Mouse (Mus musculus) gastrocnemius, adult 2 months (tissue): ENCODE results near the gene Zdhhc9. TPM values are rescaled to one million over a fixed set of nuclear protein-coding genes. Genes with fewer than 3 reads are reported as not detected.
A peak's percentile ranks its signal among the peaks of the same experiment; 100 is the strongest.

Source experiments
- DNase-seq: peaks from one replicate; pipeline ENCODE4 v3.0.0; 2022
- H3K27ac ChIP-seq: fragments of 200-600 bp; 2 replicates; pipeline ENCODE4 v1.8.1; 2022; ENCODE audit warnings: mild to moderate bottlenecking
- H3K4me3 ChIP-seq: fragments of 200-600 bp; 2 replicates; pipeline ENCODE4 v1.8.1; 2022; ENCODE audit warnings: mild to moderate bottlenecking, moderate library complexity
- CTCF ChIP-seq: fragments of 200-600 bp; IDR thresholded peaks from 2 replicates; pipeline ENCODE4 v1.8.1; 2022; ENCODE audit warnings: antibody characterized with exemption, mild to moderate bottlenecking, moderate library complexity
- intact Hi-C: fragments of 180-260 bp; cut with DNase I; formaldehyde crosslinking; loops from one replicate; pipeline ENCODE4 v1.15.1; 2025
- total RNA-seq, 2 experiments: library from RNA; stranded (reverse); gene quantifications; 2 replicates each; pipeline ENCODE4 v1.2.3; 2021

The Zdhhc9 gene
- total RNA-seq, 2 experiments from 2014 or later: 7.6 to 9.0 TPM

DNA sequence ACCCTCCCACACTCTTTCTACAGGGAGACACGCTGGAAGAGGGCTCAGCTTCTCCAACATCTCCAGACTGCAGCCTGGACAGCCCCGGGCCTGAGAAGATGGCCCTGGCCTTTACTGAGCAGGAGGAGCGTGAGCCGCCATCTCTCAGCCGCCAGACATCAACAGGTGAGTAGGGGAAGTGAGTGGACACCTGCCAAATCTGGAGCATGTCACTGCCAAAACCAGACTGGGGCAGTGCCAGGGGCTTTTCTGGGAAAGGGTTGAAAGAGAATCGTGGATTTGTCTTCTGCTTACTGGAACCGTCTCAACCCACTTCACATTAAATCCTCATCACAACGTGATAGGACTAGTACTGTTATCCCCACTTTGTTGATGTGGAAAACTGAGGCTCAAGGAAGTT lies 51.3 kb downstream of the Zdhhc9 start:
- no peak for DNase-seq
- no peak overlapping the region for H3K27ac ChIP-seq
- TF ChIP-seq CTCF: no peak
- no peak overlapping the region for H3K4me3 ChIP-seq
- intact Hi-C loops: no loop called here

DNA sequence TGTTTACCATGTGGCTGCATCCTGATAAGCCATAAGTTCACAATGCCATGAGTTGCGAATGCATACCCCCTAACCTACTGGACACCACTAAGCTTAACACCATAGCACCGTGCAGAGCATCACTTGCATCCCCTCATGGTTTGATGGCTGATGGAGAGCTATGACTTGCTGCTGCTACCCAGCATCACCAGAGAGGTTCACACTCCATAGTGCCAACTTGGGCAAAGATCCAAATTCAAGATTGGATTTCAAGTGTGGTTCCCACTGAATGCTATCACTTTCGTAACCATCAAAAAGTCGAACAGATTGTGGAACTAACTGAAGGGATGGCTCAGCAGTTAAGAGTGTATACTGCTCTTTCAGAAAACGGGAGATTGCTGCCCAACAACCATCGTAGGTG lies 53.2 kb downstream of the Zdhhc9 start:
- Histone ChIP-seq H3K27ac (no peak overlapping the region), H3K4me3 (no peak overlapping the region)
- no peak for DNase-seq
- intact Hi-C loops: no loop called here
- no peak for TF ChIP-seq CTCF

DNA sequence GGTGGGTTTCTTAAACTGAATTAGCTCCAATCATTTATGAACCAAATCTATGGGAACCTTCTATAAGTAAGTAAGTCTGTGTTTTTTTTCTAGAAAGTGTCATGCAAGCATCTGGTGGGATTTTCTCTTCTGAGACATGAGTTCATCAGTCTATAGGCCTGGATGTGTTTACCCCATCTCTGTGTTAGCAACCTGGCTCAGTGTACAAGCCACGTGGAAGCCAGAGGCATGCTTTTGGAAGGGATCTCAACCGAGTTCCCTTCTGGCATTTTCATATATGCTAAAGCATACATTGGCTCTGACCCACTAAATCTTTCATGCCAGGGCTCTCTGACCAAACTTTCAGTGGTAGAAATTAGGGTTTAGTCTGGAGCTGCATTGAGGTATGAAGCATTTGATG lies 54.7 kb downstream of the Zdhhc9 start:
- Histone ChIP-seq H3K27ac (no peak overlapping the region), H3K4me3 (no peak overlapping the region)
- intact Hi-C loops: no loop called here
- TF ChIP-seq CTCF: no peak
- DNase-seq: no peak

DNA sequence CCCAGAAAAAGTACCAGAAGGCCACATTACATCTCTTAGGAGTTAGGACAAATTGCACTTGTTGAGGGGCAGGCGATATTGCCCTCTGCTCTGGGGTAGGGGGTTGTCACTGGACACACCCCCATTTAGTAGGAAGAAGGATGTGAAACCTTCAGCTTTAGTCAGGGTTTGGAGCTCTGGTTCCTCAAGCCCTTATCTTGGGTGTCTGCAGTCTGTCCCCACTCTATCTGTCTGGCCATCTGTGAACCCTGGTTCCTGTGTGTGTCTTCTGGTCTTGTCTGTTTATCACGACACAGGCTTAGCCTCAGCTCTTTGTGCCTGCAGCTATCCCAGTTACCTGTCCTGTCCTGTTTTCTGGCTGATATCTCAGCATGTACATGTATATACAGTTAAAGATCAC lies 55.3 kb downstream of the Zdhhc9 start:
- intact Hi-C loops: no loop called here
- H3K4me3 ChIP-seq: no peak overlapping the region
- no peak for TF ChIP-seq CTCF
- DNase-seq: no peak
- no peak overlapping the region for H3K27ac ChIP-seq

DNA sequence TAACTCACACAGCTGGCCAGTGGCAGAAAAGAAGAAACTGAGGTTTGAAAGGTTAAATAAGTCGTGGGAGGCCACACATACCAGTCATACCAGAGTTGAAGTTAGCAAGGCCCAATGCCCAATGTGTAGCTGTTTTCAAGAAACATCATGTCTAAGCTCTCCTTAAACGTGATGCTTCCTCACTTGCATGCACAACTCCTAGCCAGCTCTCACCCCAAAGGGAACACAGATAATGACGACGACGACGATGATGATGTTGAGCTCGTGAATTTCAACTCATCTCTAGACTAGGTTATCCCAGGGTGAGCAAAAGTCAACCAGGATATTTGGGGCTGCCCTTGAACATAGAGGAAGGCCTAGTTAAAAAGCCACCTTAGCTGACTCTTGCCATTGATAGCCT lies 56.6 kb downstream of the Zdhhc9 start:
- Histone ChIP-seq H3K27ac (no peak overlapping the region), H3K4me3 (no peak overlapping the region)
- intact Hi-C loops: no loop called here
- no peak for DNase-seq
- no peak for TF ChIP-seq CTCF

DNA sequence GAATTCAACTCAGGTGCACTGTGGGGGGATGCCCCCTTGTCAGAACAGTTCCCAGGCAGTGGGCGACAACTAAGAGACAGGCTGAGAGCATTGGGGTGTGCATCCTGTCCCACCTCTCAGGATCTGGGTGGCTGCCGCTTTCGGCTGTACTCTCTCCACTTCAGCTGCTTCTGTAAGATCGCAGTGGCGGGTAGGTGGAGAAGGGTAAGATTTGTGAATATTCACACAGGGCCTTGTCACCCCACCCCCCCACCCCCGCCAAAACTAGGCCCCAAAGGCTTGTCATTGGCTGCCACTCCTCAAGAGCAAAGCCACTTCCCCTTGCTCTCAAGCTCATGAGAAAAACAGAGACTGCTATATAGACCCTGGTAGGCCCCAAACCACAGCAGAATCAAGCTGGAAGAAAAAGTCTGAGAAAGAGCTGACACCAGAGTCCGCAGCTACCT lies 60.9 kb downstream of the Zdhhc9 start:
- intact Hi-C loops: no loop called here
- H3K4me3 ChIP-seq: no peak overlapping the region

DNA sequence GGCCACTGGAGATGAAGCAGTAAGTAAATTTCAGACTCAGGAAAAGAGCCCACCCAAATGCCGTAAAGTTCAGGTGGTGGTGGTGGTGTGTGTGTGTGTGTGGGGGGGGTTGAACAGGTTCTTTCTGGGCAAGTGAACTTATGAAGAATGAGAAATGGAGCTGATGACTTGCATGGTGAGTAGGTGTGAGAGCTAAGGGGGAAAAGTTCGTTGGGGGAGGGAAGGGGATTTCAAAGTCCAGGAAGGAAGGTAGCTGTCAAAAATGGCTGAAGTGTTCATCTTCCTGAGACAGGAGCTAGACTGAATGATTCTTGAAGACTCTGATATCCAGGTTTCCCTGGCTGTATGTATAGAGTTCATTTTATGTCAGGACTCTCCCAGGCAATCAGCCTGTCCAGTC lies 61.5 kb downstream of the Zdhhc9 start:
- no peak overlapping the region for H3K27ac ChIP-seq
- DNase-seq: no peak
- no peak overlapping the region; the same call in 1 of the 2 replicates for H3K4me3 ChIP-seq
- intact Hi-C loops: no loop called here
- TF ChIP-seq CTCF: no peak

More for the DNA sequence above, 60.9 kb downstream of the Zdhhc9 start:
- no peak overlapping the region for H3K27ac ChIP-seq
- TF ChIP-seq CTCF: no peak
- DNase-seq: no peak

DNA sequence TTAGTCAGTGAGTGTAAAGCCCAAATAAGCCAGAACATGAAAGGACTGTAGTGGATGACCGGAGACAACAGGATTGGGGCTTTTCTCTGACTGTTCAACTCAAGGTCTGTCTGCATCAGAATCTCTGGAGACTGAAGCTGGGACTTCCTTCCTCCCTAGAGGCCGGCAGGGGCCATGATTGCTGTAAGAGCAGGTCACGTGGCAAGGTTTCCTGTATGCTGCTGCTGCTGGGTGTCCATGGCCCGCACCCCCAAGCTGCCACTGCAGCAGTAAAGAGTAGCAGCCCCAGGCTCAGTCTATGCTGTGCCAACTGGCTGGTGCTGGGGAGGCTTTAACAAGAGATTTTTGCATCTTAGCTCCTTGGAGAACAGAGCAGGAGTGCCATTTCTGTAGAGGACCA lies 62.4 kb downstream of the Zdhhc9 start, which contains the start of gene Sash3:
Gene Sash3 (plus strand): TSS at position 175 of the 400 bp plus-strand sequence.
- TF ChIP-seq CTCF: no peak
- intact Hi-C loops: no loop called here
- DNase-seq: no peak
- H3K4me3 ChIP-seq: peak within 1 kb of the TSS; percentile 21
- no peak within 1 kb of the TSS for H3K27ac ChIP-seq

DNA sequence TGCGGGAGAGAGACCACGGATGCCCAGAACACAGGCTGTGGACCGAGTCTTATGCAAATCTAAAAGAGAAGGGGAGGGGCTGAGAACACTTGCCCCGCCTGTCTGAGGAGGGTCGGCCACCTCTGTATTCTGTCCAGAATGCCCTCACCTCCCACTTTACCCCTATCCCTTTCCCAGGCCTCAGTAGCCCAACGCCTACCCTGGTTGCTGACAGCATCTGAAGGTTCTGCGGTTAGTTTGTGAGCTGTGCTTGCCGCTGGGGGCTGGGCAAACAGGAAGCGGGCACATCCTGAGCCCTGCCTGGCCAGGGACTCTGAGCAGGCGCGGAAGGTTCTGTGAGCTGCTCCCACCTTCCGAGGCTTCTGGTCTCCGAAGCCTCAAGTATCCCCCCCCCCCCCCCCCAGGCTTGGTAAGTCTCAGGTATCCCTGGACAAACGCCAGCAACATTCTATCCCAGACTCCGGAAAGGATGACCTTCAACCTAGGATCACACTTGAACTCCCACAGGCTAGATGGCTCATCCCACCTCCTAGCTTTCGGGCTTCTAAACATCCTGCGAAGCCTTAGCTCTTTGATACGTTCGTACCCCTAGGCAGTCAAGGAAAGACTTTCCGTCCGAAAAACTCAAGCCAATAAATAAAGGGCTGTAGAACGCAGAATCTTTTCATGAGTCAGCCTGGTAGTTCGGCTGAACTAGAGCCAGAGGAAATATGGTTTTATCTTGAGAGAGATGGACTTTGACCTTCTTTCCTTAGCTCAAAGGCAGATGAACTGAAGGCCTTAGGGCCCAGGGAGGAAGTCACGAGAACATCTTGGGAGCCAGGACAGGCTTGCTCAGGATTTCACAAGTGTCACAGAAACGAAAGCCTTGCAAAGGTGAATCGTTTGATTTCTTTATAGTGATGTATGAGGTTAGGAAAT lies 65.0 kb downstream of the Zdhhc9 start:
- Histone ChIP-seq H3K4me3 (peak overlapping the region; percentile 44), H3K27ac (no peak overlapping the region)
- no peak for DNase-seq
- intact Hi-C loops: no loop called here
- TF ChIP-seq CTCF: no peak

DNA sequence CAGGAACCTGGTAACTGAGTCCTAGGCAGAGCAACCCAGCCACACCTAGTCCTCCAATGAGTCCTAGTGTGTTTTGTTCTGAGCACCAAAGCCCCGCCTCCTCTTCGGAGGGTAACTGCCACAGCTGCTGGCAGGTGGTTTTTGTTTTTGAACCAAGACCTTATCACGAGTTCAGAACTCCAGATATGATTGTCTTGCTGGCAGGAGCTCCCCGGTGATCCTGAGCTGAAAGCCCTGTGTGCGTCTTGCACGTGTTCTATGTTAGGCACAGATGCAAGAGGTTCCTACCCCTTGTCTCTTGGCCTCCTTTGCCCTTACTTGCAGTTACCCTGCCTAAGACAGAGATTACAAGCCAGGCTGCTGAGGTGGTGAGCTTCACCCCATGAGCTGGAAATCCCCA lies 67.2 kb downstream of the Zdhhc9 start:
- no peak for TF ChIP-seq CTCF
- H3K27ac ChIP-seq: no peak overlapping the region
- H3K4me3 ChIP-seq: no peak overlapping the region
- no peak for DNase-seq
- intact Hi-C loops: no loop called here

DNA sequence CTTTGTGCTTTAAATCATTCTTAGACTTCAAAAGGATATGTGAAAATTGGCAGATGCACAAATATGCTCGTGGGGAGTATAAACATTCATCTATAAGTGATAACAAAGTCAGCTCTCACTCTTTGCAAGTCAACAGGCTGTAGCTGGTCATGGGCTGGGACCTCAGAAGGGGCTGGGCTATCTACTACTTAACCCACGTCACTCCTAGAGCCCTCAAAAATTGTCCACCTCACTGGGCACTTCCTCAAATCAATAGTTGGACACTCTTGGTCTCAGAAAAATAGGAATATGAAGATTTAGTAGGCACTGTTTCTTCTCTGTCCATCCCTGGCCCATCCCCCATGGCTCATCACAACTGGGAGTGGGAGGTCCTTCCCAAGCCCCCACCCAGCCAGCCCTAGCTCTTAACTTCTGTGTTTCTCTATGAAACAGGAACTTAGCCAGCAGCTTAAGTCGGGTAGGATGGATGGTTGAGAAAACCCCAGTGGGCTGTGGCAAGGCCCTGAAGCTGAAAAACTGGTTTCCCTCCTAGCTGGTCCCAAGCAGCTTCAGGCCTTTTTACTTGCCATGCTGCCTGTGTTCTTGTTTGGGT lies 68.3 kb downstream of the Zdhhc9 start:
- intact Hi-C loops: no loop called here
- no peak for TF ChIP-seq CTCF
- no peak overlapping the region for H3K27ac ChIP-seq
- no peak for DNase-seq
- H3K4me3 ChIP-seq: no peak overlapping the region

DNA sequence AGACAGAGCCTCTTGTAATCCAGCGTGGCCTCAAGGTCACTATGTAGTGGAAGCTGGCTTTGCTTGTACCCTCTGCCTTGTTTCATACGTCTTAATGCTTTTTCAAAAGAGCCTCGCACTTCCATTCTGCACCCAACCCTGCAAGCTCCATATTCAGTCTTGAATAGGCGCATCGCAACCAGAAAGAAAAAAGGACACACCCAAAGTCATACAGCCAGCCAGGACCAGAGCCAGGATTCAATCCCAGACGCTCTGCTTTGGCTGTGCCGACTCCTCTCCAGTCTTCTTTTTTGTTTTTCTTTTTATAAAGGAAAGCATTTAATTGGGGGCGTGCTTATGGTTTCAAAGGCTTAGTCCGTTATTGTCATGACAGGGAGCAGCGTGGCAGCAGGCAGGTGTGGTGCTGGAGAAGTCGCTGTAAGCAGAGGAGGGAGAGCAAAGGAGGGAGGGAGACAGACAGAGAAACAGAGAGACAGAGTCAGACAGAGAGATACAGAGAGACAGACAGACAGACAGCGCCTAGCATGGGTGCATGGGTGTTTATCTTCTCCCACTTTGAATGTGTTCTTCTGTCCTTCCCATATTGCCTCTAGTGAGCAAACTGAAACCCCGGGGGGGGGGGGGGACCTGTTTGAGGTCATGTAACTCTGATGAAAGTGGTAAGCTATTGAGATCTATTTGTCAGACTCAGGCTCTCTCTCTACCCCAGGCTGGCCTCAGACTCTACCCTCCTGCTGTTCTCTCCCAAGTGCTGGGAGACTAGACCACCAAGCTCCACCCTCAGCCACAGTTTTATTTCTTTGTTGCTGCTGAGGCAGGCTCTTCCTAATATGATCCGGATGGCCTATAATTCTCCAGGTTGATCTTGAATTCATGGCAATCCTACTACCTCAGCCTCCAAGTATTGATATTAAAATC lies 69.1 kb downstream of the Zdhhc9 start:
- intact Hi-C loops: no loop called here
- H3K4me3 ChIP-seq: no peak overlapping the region
- H3K27ac ChIP-seq: no peak overlapping the region
- no peak for TF ChIP-seq CTCF
- peak; percentile 26 for DNase-seq
